Mouse (Mus musculus): ENCODE data around the gene Acbd7.

The Acbd7 gene

GRCm38 (mm10) chr2:3387105-3387860 is 51.3 kb downstream of the Acbd7 start:
- DNase-seq (ENCODE audit: low spot score in 2 of 2) = no peak

Measured in frontal cortex, postnatal 10 days (tissue).